Mouse (Mus musculus): ENCODE data around the gene Pakap. TPM values are rescaled to one million over a fixed set of nuclear protein-coding genes. Genes with fewer than 3 reads are reported as not detected.

Gene Pakap
- total RNA-seq (2021): 10 to 100 TPM; 73.5 to 80.4 TPM

DNA sequence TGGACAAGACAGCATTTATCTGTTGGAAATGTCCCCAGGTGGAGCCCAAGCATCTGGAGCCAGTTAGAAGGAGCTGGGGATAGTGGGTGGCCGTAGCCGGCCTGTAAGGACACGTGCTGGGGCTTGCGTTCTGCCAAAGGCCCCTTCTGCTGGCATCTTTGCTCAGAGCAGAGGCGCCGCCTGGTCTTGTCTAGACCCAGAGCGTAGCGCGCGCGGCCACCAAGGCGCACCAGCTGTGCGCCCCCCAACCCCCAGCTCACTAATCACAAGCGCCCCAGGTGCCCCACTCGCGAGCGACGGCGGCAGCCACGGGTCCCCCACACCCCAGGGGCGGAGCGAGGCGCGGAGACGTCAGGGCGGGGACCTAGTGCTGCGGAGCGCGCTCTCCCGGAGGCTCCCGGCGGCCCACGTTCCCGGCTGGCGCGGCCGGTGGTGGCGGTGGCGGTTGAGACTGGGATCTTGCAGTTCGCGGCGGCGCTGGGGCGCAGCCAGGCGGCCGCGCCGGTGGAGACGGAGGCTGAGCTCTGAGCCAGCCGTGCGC lies at the start of gene Pakap:
Gene Pakap (plus strand): TSS at position 514 of the 541 bp plus-strand sequence.
- peak; percentile 82 for DNase-seq

DNA sequence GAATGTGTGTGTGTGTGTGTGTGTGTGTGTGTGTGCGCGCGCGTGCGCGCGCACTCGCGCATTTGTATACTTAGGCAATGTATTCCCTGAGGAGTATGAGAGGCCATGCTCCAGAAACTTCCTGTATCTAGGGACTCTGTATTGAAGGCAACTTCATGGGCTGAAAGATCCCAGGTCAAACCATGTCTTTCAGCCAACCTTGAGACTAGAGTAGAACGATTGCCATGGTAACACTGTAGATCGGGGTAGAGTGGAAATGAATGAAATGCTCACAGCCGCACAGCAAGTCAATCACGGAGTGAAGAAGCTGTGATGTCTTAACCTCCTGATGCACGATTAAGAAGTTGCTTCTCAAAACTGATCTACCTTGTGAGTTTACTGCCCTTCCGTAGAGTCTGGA lies 44.5 kb upstream of the Pakap start:
- DNase-seq: no peak

DNA sequence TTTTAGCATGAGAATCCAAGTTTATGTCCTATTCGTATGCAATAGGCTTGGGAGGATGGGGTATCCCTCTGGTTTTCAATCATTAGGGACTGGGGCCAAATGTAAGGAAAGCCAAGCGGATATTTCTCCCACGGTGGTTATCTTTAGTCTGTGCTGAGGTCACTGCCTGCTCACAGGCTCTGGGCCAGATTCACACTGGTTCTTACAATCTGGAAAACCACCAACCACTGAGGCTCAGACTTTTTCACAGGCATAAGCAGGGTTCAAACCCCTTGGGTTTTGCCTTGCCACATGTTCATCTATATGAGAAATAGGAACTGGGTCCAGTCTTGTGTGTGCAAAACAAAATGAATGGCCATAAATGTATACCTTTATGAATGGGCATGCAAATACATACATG lies 43.5 kb upstream of the Pakap start:
- peak; percentile 65 for DNase-seq

DNA sequence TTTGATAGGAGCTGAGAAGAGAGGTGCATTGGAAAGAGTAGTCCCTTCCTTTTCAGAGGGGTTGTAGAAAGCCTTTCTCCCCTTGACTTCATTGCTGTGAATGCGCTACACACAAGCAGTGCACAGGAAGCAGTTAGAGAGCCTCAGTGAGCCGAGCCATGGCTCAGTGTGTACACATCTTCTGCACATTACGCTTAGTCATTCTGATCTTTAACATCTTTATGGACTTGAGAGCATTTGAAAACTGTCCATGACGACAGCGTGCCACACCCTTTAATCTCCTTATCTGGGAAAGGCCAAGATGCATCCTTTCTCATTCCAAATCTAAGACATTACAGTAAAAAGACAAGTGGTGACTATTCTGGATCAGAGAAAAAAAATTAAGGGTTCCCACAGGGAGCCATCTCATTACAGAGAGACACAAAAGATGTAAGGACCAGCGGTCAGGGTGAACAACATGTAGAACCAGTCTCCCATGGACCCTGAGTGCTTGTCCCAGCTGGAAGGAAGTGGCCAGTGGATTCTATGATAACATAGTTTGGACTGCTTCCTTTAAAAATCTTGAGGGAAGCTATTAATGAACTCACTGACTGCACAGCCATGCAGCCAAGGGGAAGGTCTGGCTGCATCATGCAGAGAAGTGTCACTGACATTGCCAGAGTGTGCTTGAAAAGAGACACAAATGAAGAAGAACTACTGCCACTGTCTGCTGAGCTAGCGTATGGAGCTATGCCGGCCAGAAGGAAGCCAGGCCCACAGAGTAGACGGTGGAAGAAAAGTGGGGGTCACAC lies 42.6 kb upstream of the Pakap start:
- peak; percentile 25 for DNase-seq

DNA sequence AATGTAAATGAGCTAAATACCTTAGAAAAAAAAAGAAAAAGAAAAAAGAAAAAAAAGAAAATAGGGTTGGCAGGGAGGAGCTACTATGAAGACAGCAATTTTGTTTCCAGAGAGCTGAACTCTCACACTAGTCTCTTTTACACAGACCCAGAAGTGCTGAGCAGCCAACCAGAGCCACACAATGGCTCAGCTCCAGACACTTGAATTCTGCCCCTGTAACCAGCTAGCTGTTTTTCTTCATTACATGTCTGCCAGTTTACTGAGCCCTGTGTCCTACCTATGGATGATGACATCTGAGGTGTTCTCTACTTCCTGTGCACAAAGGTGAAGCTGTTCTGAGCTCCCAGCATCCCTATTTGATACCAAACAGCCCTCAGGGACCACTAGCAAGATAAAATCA lies 39.7 kb upstream of the Pakap start:
- DNase-seq: no peak

DNA sequence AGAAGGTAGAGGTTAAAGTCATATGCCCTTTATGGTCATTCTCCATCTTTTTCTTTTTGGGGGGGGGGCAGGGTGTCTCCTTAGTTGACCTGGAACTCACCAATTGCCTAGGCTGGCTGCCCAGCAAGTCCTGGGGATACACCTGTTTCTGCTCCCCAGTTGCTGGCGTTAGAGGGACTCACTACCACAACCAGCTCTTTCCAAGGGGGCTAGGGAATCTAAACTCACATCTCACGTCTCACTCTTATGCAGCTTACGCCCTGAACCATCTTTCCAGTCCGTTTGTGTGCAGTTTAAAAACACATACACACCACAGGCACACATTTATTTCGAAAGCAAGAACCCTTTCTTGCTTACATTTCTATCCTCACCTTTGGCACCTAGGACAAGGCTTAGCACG lies 34.3 kb upstream of the Pakap start:
- no peak for DNase-seq

DNA sequence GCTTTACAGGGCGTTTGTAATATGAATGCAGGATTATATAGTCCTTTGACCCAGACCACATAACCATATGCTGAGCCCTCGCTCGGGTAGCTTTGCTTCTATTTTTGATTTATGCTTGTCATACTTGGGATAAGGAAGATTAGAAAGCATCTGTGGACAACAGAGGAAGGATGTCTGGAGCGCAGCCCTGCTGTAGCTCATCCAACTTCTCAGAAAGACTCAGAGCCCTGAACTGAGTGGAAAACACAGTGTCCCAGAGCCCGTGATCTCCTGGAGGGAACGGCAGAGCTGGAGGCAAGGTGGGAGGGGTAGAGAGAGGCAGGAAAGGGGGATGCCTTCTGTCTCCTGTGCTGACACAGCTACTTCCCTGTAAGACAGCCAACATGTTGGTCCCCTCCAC lies 33.7 kb upstream of the Pakap start:
- no peak for DNase-seq

DNA sequence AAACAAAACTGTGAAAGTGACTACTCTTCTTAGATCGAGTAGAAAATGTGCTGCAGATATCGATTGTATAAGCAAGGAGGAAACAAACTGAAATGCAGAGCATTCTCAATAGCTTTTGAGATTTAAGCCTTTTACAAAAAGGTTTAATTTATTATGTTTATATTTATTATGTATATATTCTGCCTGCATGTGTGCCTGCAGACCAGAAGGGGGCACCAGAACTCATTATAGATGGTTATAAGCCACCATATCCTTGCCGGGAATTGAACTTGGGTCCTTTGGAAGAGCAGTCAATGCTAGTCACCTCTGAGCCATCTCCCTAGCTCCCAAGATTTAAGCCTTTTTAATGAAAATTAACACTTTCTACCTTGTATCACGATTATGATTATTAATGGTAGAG lies 32.9 kb upstream of the Pakap start:
- DNase-seq: no peak

DNA sequence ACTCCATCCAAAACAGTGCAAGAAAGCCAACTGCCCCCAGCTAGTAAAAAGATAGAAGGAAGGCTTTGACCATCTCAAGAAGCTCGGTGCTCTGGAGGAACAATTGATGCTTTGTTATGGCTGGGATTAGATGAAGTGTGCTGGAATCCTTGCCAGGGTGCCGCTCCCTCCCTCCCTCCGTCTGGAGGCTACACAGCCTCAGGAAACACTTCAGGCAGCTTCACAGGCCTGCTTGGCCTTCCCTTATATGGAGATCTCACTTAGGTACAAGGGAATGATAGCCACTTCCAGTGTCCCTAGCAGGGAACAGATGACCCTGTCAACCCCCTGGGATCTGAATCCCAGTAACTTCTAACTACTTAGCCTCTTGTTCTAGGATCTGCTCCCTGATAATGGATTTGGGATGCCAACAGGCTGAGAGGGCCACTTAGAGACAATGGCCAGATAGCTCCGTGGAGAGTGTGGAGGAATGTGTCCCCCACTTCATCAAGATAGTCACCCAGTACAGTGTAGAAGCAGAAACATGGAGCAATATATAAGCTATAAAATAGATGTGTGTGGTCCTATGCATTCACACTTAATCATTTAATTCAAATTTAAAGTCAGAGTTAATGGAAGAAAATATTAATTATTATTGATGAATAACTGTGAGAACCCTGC lies 29.8 kb upstream of the Pakap start:
- peak; percentile 50 for DNase-seq

DNA sequence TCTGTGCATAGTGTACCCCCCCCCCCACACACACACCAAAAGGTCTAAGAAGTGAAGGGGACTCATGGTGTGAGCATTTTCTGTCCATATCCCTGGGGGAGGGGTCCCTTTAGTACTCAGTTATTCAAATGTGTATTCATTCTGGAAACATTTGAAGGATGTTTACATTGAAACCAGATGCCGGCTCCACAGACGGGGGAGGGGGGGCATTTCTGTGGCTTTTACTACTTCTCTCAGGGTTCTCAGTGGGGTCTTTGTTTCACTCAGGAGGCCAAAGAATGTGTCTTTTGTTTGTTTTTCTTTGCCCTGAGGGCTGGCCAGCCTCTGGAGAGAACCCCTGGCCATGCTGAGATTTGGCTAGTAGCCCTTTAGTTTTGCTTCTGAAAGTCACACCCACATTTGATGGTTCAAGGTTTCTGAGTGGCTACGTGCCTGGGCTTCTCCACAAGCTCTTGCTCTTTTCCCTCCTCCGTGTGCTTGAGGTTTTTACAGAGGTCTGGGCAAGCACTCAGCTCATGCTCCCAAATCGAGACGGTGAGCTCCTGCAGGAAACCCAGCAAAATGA lies 24.2 kb upstream of the Pakap start:
- DNase-seq: no peak

DNA sequence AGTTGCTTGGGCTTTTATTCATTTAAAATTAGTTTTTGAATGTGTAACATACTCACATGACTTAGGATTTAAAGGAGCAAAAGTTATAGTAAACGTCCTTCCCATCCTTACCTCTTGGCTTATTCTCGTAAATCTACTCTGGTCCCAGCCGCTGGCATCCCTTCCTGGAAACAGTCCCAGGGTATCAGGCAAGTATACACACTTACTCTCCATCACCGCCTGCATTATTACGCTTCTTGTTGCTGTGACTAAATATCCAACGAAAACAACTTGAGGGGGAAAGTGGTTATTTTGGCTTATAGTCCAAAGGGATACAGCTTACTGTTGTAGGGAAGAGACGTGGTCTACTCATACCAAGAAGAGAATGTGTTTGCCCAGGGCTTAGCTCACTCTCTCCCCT lies 20.2 kb upstream of the Pakap start:
- DNase-seq: no peak

DNA sequence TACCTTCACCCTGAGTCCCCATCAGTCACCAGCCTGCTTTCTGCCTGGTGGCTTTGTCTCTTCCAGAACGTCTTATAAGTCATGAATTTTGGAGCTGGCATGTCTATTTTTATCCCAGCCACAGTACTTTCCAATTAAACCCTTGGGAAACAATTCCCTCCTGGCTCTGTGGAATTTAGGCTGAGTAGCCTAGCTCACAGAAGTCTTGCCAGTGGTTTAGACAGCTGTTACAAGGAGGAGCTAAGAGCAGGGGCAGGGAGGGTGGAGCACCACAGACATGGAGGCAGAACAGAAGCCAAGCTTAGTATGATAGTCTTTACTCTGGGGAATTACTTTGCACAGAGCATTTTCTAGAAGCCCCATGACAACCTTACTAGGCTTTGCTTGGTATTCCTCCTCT lies 17.8 kb upstream of the Pakap start:
- no peak for DNase-seq

DNA sequence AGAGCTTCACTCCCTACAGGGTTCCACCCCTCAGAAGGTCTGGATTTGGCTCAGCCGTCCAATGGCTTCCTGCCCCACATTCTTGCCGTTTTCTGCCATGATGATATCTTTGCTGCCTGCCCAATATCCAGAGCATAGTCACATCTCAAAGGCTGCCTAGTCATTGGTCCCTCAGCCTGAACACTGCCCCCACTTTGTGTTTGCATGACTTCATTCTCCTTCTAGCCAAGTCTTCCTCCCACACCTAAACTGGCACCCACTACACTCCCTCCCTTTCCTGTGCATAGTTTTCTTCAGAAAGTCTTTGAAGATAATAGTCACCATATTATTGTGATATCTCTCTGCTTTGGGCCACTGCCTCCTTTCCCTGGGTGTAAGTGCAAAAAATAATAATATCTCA lies 10.9 kb upstream of the Pakap start:
- DNase-seq: no peak

DNA sequence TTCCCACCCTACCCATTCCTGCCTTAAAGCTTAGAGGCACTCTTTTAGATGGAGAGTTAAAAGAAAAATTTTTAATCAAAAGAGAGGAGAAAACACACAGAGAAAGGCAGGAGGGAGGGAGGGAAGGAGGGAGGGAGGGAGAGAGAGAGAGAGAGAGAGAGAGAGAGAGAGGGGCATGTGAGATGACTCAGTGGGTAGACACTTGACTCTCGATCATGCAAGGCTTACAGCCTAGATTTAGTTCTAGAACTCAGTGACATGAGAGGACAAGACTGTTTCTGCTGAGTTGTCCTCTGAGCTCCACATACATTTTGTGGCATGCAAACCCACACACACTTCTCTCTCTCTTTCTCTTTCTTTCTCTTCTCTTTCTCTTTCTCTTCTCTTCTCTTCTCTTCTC lies 8.5 kb upstream of the Pakap start:
- DNase-seq: no peak

DNA sequence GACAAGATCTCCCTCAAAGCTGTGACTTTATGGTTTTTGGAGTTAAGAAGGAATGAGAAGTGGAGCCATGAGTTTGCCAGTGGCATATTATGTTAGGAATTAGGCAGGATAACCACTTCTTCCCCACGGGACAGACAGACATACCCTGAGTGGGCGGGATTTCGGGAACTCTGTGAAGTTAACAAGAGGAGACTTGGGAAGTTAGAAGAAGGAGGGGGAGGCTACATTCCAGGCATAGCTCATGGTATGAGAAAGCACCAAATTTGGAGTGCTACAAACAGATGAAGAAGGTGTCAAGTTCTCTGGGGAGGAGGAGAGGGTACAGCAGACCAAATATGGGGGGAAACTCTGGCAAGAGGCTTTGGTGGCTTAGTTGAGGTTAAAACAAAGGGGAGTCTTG lies 8.0 kb upstream of the Pakap start:
- peak; percentile 46 for DNase-seq

DNA sequence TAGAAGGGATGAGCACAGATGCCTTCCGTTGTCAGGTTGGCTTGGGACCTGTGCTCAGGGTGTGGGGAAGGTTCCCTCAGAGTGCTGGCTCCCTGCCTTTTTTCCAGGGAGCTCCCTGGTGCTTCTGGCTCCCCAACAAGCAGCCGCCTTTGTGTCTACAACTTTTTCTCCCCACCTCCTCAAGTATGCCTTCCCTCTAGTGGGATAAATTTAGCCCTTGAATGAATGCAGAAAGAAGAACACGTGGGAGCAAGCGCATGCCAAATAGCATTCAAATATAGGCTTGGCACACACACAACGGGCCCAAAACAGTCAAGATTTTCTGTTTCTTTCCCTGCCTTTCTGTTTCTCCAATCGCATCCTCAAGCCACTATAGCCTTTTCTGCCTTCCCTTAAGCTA lies 6.9 kb upstream of the Pakap start:
- peak; percentile 66 for DNase-seq

DNA sequence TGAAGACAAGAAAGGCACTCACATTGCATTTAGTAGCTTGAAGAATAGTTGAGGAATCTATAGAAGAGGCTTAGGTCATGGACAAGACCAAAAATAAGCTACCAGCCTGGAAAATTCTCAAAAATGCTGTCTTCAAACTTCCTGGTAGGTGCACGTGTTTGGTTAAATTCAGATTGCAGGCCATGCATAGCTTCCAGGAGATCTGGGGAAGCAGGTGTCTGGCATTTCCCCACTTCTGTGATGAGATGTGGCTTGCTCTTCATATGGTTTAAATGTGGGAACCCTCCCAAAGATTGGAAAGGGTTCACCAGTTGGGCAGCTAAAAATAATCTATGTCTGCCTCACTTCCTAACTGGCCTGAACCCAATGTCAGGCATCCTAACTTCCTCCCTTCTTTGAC lies 2.7 kb upstream of the Pakap start:
- DNase-seq: no peak

DNA sequence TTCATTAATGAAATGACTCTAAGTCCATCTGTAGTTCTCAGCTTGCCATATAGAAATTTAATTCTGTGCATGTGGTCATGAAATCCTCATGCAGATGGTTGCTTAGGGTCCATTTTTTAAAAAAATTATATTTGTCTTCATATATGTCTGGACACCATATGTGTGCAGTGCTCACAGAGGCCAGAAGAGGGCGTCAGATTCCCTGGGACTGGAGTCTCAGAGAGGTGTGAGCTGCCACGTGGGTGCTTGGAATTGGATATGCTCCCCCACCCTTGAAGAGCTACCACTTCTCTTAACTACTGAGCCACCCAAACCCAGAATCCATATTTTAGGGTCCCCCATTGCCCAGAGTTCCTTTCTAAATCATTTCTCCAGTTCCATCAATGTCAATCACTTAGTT lies 2.2 kb upstream of the Pakap start:
- no peak for DNase-seq

DNA sequence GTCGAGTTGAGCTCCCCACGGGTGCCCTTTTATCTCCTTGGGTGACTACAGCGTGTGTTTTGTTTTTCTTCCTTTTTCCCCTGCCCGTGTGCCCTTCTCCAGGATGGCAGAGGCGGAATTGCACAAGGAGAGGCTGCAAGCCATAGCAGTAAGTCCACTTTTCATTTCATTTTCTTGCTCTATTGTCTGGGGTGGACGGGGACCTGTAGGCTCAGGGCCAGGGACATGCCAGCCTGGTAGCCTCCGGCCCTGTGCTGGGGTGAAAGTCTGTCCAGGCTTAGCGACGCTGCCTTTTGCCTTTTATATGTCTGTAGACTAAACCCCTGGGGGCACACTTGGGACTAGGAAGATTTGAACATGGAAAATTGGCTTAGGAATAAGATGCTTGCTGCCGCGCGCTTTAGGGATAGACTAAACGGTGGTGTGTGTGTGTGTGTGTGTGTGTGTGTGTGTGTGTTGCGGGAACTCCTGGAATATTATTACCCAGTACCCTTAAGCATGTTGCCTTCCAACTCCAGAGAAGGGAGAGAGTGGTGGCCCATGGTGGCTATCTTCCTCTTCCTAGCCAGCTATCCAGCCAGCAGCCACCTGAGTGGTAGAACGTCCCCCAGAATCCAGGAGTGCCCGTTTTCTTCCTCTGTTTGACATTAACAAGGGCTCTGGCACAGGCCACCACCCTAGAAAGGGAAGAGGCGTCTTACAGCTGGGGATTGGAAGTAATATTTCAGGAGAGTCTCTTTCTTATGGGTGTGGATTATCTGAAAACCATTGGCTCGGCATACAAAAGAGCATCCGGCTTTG lies 489 bp downstream of the Pakap start:
- peak; percentile 37 for DNase-seq

DNA sequence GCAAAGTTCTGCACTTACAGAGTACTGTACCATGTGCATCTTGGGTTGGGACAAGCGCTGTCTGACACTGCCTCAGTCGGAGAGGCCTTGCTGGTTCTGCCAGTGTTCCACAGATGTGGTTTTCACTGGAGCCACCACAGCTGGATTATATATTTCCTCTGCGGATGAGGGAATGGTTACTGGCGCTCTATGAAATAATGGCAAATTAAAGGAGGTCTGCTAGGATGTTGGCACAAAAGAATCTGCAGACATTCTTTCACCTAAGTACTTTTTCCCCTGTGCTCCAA lies 1.0 kb downstream of the Pakap start:
- DNase-seq: no peak

DNA sequence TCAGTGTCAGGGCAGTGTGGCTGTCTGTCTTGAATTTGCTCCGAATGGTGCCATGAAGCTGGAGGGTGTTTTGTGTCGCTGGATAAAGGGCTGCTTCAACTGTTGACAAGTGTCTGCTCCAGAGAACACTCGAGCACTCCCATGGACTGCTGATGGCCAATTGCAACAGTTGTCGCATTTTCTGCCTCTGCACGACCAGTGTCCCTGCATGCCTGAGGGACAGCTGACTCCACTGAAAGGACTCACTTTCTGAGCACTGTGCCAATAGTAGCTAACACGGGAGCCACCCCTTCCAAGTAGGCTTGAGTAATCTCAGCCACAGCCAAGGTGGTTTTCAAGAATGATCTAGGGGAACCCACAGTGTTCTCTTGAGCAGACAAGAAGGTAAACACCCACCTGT lies 1.7 kb downstream of the Pakap start:
- DNase-seq: peak; percentile 57

DNA sequence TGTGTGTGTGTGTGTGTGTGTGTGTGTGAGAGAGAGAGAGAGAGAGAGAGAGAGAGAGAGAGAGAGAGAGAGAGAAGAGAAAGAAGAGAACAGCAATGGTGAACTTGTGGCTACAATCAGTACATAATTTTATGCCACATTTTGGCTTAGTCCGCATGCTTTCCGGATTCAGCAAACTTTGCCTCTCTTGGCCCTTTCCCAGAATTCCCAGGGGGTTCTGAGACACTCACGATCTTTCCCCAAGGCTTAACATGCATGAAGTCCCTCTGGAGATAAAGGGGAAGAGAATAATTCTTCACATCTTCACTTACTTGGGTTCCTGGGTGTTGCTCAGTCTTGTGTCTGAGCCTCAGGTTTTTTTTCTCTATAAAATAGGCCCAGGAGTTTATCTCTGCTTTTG lies 2.2 kb downstream of the Pakap start:
- DNase-seq: no peak

DNA sequence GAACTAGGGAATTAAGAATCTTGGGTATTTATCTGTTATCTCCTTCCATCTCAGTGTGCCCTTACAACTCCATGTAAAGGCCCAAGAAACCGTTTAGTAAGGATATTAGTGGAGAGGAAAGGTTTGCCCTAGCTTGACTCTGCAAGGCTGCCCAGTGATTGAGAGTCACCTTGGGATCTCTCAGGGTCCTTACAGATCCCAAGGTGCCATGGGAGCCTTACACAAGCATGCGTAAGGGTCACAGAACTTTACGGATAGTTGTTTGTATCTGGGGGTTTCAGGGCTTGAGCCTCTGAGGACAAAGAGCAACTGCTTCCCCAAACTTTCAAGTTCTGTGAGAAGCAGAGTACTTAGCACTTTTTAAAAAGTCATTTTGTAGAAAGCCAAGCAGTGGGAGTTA lies 6.2 kb downstream of the Pakap start:
- DNase-seq: no peak
